Mouse (Mus musculus) limb, embryonic 10.5 days (tissue): ENCODE measurements at regions not wholly inside any gene's neighbourhood (a gene's known extent, or its start where the extent isn't known, plus 50 kb on each side); places are given as distances from the start of the nearest gene placed in this dataset.

Experiments used
- DNase-seq: peaks from one replicate; pipeline ENCODE4 v3.0.0-alpha.2; 2017; ENCODE audit warnings: low spot score
- H3K27ac ChIP-seq: fragments of 300-500 bp; sonication (generic); 2 replicates; pipeline ENCODE4 v1.5.1; 2016; ENCODE audit warnings: mild to moderate bottlenecking
- H3K27me3 ChIP-seq: fragments of 300-500 bp; sonication (generic); 2 replicates; pipeline ENCODE4 v1.6.1; 2016; ENCODE audit warnings: low read depth, mild to moderate bottlenecking; ENCODE audit not compliant: poor library complexity, severe bottlenecking
- H3K36me3 ChIP-seq: fragments of 300-500 bp; sonication (generic); 2 replicates; pipeline ENCODE4 v1.6.1; 2016; ENCODE audit warnings: mild to moderate bottlenecking, moderate library complexity
- H3K4me1 ChIP-seq: fragments of 300-500 bp; sonication (generic); 2 replicates; pipeline ENCODE4 v1.6.1; 2016
- H3K4me3 ChIP-seq: fragments of 300-500 bp; sonication (generic); 2 replicates; pipeline ENCODE4 v1.5.1; 2016; ENCODE audit warnings: mild to moderate bottlenecking, moderate library complexity
- H3K9me3 ChIP-seq: fragments of 300-500 bp; sonication (generic); replicated peaks from 2 replicates; pipeline ENCODE4 v1.6.1; 2016; ENCODE audit warnings: mild to moderate bottlenecking
- WGBS: fragments of 180-500 bp; shearing (Covaris S2); methylation state at CpG from one replicate; pipeline ENCODE4 v1.1.7; 2016; 5-methylcytosine and 5-hydroxymethylcytosine counted together

DNA sequence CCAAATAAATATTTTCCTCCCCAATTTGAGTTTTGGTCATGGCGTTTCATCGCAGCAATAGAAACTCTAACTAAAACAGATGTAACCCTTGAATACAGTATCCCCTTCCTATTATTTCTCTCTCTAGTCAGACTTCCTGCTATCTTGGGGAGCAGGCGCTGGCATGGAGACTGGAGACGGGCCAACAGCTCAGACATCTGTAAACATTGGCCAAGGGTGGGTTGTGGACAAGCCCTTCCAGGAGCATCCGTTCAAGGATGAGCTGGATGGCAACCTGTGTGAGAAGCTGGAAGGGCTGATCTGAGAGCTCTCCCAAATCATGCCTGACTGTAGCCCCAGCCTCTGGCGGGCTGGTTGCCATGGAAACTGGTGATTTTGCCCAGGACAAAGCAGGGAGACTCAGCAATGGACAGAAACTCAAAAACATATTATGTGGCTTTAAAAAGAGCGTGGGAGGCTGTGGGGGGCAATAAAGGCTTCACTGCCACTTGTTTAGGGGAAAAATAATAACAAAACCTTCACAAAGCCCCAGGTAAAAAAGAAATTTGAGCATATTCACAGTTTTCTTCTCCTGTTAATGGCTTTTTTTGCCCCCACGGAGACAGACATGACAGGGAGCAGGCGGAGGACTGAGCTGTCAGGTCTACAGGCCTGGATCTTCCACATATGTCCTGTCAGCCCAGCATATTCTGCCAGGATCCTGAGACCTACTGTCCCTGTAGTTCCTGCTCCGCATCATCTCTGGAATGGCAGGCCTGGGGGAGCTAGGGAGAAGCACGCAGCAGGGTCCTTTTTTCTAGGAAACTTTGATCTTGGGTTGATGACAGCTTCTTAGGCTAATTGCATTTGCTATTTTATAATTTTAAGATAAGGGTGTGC is 113.0 kb downstream of the Chst1 start:
- Histone ChIP-seq H3K4me1 (peaks cover 15% of the 10 kb centered on the region), H3K27ac (no peak overlapping the region), H3K4me3 (no peak overlapping the region), H3K9me3 (no peaks in the 10 kb centered on the region), H3K36me3 (no peaks in the 10 kb centered on the region), H3K27me3 (no peaks in the 10 kb centered on the region)
- 77% methylated on average over 11 of the region's 11 CpGs for WGBS
- no peak for DNase-seq

DNA sequence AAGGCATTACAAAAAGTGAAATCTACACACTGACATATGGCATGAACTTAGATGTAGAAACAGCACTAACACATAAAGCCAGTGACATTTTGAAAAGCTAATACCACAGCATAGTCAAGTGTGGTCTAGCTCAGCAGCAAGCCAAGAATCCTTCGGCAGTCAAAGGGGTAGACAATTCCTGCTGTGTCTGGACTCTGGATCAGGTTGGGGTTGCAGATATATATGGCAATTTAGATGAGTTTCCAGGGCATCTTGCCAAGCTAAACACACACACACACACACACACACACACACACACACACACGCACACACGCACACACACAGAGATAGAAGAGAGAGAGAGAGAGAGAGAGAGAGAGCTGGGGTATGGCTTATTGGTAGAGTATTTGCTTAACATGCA is 118.2 kb downstream of the Chst1 start:
- H3K9me3 ChIP-seq: no peaks in the 10 kb centered on the region
- 94% methylated on average over 3 of the region's 3 CpGs for WGBS
- no peaks in the 10 kb centered on the region for H3K36me3 ChIP-seq
- H3K27ac ChIP-seq: no peak overlapping the region
- no peak for DNase-seq
- H3K4me3 ChIP-seq: no peak overlapping the region
- peaks cover 2% of the 10 kb centered on the region for H3K4me1 ChIP-seq
- H3K27me3 ChIP-seq: no peaks in the 10 kb centered on the region

DNA sequence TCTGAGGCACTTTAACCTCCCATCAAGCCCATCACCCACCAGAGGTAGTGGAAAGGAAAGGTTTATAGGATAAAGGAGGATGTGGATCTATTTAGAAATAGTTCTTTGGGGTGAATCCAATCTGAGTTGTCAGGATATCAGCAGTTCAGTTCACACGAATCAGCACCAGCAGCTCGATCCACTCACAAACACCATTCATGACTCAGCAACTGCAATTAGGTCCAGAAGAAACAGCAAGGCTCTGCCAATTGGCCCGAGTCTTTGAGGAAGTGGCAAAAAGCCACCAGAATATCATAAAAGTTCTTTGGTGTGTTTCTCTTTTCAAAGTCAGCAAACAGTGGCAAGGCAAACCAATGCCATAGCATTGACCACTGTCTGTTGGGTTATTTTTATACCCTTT is 122.4 kb downstream of the Chst1 start:
- no peak for DNase-seq
- Histone ChIP-seq H3K27ac (no peak overlapping the region), H3K36me3 (no peaks in the 10 kb centered on the region), H3K4me1 (peaks cover 6% of the 10 kb centered on the region), H3K27me3 (no peaks in the 10 kb centered on the region), H3K4me3 (no peak overlapping the region), H3K9me3 (no peaks in the 10 kb centered on the region)
- WGBS: 87% methylated on average over 3 of the region's 3 CpGs

DNA sequence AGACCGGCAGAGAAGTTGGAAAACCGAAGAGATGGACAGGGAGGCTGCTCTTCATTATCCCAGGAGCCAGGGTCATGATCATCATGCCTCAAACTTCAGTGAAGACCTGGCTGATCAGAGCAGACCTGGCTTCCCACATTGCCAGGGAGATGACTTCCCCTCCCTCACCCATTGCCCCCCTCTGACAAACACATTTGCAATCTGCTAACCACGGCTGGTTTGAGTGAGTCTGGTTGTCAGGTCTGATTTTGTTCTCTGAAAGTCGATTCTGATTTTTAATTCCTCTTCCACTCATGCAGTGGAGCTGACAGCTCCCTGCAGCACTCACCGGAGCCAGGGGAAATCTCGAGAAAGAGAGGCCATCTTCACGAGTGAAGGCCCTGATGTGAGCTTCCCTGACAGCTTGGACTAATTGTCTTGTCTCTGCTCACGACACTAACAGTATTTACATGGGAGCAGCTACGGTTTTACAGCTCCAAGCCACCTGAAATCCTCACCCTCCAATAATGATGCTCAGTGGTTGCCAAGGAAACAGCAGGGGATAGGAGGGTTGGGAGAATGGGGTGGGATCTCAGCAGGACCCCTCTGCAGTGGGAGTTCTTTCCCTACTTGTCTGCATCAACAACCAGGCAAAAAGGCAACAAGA is 124.2 kb downstream of the Chst1 start:
- Histone ChIP-seq H3K9me3 (no peaks in the 10 kb centered on the region), H3K4me1 (peaks cover 9% of the 10 kb centered on the region), H3K27ac (no peak overlapping the region), H3K36me3 (no peaks in the 10 kb centered on the region), H3K27me3 (no peaks in the 10 kb centered on the region), H3K4me3 (no peak overlapping the region)
- 44% methylated on average over 9 of the region's 9 CpGs for WGBS
- DNase-seq: no peak

DNA sequence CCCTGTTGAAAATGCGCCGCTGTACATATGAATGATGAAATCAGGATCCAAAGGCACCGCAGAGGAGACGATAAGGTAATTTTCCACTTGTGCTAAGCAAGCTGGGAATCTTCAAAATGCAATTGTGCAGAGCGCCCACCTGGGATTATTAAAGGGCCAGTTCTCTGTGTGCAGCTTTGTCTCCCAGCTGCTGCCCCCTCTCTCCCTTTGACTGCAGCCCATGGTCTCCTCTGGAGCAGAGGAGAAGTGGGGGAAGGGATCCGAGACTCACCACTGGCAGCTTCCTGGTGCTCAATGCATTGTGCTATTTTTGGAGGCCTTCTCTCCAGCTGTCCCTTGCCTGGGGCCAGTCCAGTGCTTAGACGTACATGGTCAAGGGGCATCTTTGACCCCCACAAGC is 127.1 kb downstream of the Chst1 start:
- peak overlapping the region; percentile 36; the same call in 1 of the 2 replicates for H3K27ac ChIP-seq
- WGBS: 85% methylated on average over 7 of the region's 7 CpGs
- DNase-seq: no peak

DNA sequence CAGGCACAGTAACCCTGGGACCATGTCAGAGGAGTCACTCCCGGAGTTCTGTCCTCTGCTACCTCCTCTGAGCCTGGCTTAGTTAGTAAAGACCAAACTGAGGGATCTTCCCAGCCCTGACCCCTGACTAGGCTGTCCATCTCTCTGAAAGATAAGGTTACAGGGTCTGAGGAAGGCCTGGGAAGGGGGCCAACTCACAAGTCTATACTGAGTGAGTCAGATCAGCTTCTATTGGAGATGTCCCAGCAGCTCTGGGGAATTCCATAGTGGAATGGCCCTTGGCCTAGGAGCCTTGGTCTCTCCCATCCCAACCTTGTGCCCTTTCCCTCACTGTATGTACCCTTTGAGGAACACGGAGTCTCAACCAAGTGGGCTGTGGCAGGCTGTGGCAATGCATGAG is 127.7 kb downstream of the Chst1 start:
- no peak for DNase-seq
- 0 out of 2 replicates have a peak overlapping the region, but pooled peaks have one; percentile 36 for H3K27ac ChIP-seq
- 94% methylated on average over 2 of the region's 2 CpGs for WGBS
- H3K4me1 ChIP-seq: peaks cover 9% of the 10 kb centered on the region
- H3K4me3 ChIP-seq: no peak overlapping the region
- no peaks in the 10 kb centered on the region for H3K9me3 ChIP-seq
- no peaks in the 10 kb centered on the region for H3K36me3 ChIP-seq
- no peaks in the 10 kb centered on the region for H3K27me3 ChIP-seq

More for the DNA sequence above, 127.1 kb downstream of the Chst1 start:
- Histone ChIP-seq H3K4me3 (no peak overlapping the region), H3K27me3 (no peaks in the 10 kb centered on the region), H3K4me1 (peaks cover 9% of the 10 kb centered on the region), H3K36me3 (no peaks in the 10 kb centered on the region), H3K9me3 (no peaks in the 10 kb centered on the region)

DNA sequence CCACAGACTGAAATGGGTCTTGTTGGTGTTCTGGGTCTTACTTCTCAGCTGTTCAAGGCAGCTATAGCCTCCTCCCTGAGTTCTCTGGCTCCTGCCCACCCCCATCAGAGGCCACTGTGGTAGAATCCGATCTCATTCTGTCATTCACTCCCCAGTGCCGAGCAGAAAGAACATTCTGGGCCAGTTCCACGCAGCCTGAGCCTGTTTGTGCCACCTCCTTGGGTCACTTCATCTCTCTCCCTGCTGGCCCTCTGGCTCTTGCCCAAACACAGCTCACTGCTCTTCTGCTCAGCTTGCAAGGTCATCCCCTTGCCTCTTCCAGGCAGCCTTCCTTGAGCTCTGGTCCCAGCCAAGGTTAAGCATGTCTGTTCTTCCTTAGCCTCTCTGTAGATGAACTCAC is 128.9 kb downstream of the Chst1 start:
- Histone ChIP-seq H3K4me1 (peaks cover 9% of the 10 kb centered on the region), H3K36me3 (no peaks in the 10 kb centered on the region), H3K4me3 (no peak overlapping the region), H3K27me3 (no peaks in the 10 kb centered on the region), H3K27ac (no peak overlapping the region), H3K9me3 (no peaks in the 10 kb centered on the region)
- DNase-seq: no peak
- WGBS: 84% methylated on average over 3 of the region's 3 CpGs

DNA sequence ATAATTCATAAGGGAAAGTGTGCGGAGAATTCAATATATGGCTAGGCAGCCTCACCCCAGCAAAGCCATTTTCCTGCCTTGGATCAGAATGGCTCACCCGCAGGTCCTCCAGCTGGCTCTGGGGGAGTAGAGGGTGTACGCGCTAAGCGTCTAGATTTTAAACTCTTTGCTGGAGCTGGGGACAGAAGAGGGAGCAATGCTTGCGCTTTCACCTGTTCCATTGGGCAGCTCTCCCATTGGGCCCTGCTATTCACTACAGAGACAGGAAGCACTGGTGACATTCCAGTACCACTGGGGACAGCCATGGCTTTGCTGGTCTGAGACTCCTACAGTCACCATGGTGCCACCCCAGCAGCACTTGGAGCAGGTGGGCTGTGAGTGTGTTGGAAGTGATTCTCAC is 130.9 kb downstream of the Chst1 start:
- Histone ChIP-seq H3K4me3 (no peak overlapping the region), H3K36me3 (no peaks in the 10 kb centered on the region), H3K27ac (no peak overlapping the region), H3K9me3 (no peaks in the 10 kb centered on the region), H3K27me3 (no peaks in the 10 kb centered on the region), H3K4me1 (peaks cover 9% of the 10 kb centered on the region)
- WGBS: 94% methylated on average over 6 of the region's 6 CpGs
- no peak for DNase-seq

DNA sequence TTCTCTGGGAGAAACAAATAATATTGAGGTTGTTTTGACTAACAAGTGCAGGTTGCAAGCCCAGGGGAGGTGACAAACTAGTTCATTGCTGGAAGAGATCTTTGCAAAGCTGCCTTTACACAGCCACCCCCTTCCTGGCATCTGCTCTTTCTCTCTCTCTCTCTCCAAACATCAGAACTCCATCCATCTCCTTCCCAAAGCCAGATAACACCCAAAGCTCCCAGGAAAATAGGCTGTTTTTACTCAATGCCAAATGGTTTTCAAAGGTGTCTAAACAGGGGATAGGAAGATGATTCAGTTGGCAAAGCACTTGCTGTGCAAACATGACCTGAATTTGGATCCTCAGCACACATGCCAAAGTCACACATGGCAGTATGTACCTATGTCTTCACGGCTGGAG is 133.9 kb downstream of the Chst1 start:
- Histone ChIP-seq H3K4me3 (no peak overlapping the region), H3K9me3 (no peaks in the 10 kb centered on the region), H3K27me3 (no peaks in the 10 kb centered on the region), H3K36me3 (no peaks in the 10 kb centered on the region), H3K27ac (no peak overlapping the region), H3K4me1 (no peaks in the 10 kb centered on the region; the same call in 1 of the 2 replicates)
- no peak for DNase-seq
- WGBS: 94% methylated on average over 1 of the region's 1 CpGs

DNA sequence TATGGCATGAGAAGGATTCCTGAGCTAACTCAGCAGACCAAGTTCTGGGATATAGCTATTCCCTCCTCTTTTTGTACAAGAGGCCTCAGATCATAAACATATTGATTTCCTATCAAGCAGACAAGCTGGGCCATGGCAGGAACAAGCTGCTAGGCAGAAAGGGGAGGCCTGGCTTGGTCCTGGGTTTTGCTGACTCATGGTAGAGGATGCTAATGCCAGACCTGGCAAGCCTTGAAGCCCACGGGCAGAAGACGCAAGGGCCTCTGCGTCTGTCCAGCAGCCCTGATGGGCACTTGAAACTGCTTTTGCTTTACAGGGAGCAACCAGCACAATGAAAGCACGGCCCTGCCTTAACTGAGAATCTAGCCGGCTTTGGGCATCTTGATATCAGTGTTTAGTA is 136.3 kb downstream of the Chst1 start:
- WGBS: 85% methylated on average over 5 of the region's 5 CpGs
- no peak overlapping the region for H3K27ac ChIP-seq

DNA sequence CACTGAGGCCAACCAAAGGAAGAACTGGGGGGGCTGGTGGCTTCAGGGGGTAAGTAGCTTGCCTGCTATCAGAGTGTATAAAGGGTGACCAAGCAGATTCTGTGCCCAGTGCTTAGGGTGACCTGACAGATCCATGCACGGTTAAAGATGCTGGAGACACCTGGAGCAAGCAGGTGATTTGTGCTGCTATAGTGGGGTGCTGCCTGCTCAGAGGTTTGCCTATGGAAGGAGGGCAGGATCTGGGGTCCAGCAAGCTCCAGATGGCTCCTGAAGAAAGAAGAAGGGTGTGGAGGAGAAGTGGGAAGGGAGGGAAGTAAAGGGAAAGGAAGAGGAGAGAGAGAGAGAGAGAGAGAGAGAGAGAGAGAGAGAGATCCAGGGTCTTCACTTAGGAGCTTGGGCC is 137.8 kb downstream of the Chst1 start:
- H3K4me1 ChIP-seq: 0 out of 2 replicates have a peak, but pooled peaks cover 4% of the 10 kb centered on the region
- H3K9me3 ChIP-seq: no peaks in the 10 kb centered on the region
- H3K36me3 ChIP-seq: no peaks in the 10 kb centered on the region
- no peaks in the 10 kb centered on the region for H3K27me3 ChIP-seq
- H3K4me3 ChIP-seq: no peak overlapping the region
- no peak for DNase-seq
- H3K27ac ChIP-seq: no peak overlapping the region
- 83% methylated on average over 1 of the region's 1 CpGs for WGBS

More for the DNA sequence above, 136.3 kb downstream of the Chst1 start:
- Histone ChIP-seq H3K4me3 (no peak overlapping the region), H3K9me3 (no peaks in the 10 kb centered on the region), H3K4me1 (no peaks in the 10 kb centered on the region), H3K27me3 (no peaks in the 10 kb centered on the region), H3K36me3 (no peaks in the 10 kb centered on the region)
- DNase-seq: no peak

DNA sequence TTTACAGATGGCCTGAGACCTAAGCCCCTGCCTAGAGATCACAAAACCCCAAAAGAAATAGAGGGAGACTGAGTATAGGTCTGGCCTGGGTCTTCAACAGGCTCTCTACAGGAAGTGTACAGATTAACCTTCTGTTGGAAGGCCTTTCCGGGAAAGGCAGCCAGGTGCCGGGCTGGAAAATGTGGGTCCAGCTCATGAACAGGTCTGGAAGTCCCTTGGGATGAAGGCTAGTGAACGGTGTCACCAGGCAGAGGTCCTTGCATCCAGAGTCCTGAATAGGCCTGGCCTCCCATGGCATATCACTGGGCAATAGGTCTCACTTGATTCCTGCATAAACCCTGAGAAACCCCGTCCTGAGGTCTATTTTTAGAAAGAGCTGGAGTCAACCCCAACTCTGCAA is 140.1 kb downstream of the Chst1 start:
- H3K9me3 ChIP-seq: no peaks in the 10 kb centered on the region
- no peak for DNase-seq
- H3K36me3 ChIP-seq: no peaks in the 10 kb centered on the region
- 86% methylated on average over 4 of the region's 4 CpGs for WGBS
- H3K4me3 ChIP-seq: no peak overlapping the region
- no peaks in the 10 kb centered on the region for H3K27me3 ChIP-seq
- no peak overlapping the region for H3K27ac ChIP-seq
- 0 out of 2 replicates have a peak, but pooled peaks cover 8% of the 10 kb centered on the region for H3K4me1 ChIP-seq

DNA sequence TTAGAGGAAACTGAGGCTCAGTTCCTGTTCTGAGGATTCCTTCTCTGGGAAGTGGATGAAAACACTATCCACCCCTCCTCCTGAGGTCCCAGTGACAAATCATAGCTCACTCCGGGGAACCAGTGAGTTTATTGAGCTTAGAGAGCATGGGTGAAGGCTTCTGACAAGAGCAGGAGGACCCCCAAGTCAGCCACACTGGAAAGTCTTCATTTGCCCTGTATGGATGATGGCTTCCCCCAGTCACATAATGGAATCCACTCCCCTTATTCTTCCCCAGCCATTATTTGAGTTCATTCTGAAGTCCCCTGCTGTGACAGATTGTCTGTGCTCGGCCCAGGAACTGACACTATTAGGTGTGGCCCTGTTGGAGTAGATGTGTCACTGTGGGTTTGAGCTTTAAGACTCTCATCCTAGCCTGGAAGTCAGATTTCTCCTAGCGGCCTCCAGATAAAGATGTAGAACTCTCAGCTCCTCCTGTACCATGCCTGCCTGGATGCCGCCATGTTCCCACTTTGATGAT is 141.3 kb downstream of the Chst1 start:
- Histone ChIP-seq H3K9me3 (no peaks in the 10 kb centered on the region), H3K4me1 (0 out of 2 replicates have a peak, but pooled peaks cover 8% of the 10 kb centered on the region), H3K36me3 (no peaks in the 10 kb centered on the region), H3K27me3 (no peaks in the 10 kb centered on the region), H3K4me3 (no peak overlapping the region), H3K27ac (no peak overlapping the region)
- no peak for DNase-seq
- WGBS: 88% methylated on average over 4 of the region's 4 CpGs
